Mouse (Mus musculus): ENCODE measurements around the gene Clk2.

GRCm38 (mm10) chr3:89148567-89148966 is 16.0 kb upstream of the Clk2 start:
- no peak for TF ChIP-seq GATA1 (IDR thresholded peaks at IDR 0.05; ENCODE audit: borderline replicate concordance, low read length)
- TF ChIP-seq FLI1 (IDR thresholded peaks at IDR 0.05; ENCODE audit: low read length): no peak
